Mouse (Mus musculus): ENCODE results near the gene Mr1.

Gene Mr1

DNA sequence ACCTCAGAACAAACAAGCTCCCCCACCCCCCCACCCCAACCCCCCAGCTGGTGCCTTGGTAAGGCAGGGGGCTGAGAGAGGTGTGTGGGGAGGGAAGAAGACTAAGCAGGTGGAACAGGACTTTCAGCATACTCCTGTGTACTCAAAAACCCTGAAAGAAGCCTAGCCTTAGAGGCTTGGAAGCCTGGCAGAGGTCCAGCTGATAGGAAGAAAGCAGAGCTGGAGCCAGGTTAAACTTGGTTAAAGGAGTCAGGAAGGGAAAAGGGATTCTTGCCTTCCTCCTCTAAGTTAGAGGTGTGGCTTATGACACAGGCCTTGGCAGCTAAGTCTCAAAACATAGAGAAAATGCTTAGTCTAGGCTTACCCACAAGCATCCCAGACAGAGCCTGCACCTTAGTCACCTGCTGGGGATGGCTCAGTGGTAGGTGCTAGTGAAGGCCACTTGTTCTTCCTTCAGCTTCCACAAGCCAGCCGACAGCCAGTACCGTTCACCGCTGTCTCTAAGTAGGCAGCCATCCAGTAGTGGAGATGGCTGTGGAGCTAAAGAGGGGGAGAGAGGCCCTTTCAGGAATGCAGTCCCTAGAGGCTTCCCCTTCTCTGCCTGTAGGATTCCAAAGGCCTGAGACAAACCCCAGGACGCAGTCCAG is 53.3 kb downstream of the Mr1 start:
- DNase-seq, result no peak

DNA sequence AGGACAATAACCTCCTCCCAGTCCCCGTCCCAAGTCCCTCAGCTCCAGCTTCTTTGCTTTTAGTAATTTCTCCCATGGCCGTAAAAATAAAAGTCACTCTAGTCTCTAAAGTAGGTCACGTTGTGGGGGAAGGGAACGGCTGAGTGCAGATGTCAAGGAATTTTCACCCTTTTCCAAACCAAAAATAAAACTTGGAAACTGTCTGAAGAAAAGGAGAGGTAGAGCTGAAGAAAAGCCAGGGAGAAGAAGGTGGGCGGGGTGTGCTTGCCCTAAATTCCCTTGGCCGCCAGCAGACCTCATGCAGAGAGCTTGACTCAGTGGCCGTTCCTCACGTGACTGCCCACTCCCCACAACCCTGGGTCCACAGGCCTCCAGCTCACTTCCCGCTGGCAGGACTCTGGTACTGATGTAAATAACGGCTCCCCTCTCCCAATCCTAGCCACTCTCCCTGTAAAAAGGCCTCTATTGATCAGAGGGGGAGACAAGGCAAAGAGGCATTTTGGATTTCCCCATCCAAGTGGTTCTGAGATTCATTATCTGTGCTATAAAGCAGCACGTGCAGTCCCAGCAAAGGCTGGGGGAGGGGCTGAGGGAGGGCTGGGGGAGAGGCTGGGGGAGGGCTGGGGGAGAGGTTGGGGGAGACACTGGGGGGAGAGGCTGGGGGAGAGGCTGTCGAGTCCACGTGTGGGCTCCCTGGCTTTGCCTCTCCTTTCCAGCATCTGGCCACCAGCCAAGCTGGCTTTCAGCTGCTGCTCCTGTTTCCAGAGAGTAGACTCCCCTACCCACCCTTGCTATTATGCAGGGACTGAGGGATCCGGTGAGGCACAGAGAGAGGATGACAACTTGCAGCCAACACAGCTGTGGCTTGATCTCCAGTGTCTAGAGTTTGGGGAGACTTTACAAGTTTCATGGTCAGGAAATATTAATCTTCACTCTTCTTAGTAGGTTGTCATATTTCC is 54.5 kb downstream of the Mr1 start:
- no peak for DNase-seq

DNA sequence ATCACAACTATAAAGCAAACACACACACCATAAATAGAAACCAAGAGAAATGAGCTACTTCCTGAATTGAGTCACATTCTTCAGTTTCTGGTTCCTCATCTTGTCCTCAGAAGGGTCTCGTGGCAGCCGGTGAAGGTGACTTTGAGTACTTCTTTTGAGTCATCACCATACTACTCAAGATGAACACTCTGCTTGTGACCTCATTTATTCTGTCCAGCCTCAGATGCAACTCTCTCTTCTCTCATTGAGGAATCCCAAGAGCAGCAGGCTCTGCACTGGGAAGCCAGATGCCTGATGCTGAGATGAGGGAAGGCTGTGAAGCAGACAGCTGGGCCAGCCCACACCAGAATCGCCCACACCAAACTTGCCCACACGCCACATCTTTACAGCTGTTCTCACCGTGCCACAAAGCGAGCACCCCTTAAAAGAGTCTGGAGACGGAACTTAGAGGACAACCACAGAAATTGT is 55.2 kb downstream of the Mr1 start:
- DNase-seq, result no peak

DNA sequence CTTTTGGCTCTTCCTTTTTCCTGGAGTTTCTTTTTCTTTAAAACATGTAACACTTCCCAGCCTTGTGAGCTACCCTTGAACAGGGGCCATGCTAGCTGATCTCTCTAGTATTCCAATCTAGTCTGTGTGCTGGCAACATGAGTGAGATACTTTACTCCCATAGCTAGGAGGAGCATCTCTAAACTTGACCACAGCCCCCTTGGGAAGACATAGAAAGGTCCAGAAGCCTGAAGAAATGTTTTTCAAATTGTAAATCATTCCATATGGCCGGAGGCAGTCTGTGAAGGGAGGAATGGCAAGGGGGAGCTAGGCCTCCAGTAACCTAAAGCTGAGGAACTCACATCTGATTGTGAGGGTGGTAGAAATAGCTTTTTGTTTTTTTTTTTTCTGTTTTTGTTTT is 55.9 kb downstream of the Mr1 start:
- DNase-seq, result no peak

DNA sequence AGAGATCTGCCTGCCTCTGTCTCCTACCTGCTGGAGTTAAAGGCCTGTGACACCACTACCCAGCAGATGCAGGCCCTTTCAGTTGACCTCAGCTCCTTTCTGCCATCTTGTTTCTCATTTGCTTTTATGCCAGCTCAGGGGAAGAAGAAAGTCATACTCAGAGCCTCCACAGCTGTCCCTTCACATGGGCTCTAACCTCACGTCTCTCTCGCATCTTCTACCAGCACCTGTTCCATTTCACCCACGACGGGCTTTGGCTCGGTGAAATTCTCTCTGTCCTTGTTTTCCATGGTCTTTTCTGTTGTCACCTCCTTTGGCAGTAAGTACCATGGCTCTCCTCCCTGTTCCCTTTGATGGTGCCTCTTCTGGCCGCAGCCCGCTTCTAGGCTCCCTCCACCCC is 56.3 kb downstream of the Mr1 start:
- DNase-seq, result no peak

DNA sequence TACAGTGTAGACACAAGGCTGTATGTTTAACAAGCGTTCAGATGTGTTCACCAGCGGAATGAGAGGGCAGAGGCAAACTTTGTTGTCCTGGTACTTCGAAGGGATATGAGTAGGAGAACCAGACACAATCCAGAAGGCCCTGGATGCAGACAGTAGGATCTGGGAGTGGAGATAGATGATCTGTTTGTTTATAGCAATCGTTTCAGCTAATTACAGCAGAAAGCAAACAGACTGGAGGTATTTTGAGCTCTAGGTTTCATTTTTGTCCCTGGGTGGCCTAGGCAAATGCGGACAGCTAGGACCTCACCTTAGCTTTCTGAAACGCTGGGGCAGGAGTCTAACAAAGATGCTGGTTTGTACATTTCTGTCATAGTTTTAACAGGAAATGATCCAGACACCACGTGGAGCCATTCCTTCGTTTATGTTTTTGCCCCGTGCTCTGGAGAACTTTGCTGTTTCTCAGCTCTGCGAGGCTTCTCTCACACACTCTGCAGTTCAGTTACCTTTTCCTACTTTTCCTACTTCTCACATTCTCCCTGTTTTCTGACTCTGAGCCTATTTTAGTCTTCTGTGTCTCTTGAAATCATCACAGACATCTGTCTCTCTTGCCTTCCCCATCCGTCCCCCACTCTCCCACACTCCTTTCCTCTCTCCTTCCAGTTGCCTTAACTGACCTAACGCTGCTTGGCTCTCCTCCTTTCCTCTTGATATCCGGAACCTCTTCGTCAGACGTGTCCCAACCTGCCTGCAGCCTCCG is 57.6 kb downstream of the Mr1 start:
- DNase-seq, result no peak

DNA sequence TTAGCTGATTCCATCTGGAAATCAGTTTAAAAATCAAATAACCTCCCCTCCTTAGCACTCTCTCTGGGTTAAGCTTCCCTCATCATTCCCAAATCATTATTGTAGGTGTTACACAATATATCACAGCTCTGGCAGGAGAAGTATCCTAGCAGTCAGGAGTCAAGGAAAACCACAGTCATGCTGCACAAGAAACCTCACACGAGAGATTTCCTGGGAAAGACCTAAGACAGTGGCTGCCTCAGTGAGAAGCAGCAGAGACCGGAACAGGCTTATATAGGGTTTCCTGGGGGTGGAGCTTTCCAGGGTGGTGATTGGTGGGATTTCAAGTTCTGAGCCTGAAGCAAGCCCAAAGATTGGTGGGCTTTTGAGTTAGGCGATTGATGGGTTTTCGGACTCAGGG is 58.6 kb downstream of the Mr1 start:
- DNase-seq, result no peak

DNA sequence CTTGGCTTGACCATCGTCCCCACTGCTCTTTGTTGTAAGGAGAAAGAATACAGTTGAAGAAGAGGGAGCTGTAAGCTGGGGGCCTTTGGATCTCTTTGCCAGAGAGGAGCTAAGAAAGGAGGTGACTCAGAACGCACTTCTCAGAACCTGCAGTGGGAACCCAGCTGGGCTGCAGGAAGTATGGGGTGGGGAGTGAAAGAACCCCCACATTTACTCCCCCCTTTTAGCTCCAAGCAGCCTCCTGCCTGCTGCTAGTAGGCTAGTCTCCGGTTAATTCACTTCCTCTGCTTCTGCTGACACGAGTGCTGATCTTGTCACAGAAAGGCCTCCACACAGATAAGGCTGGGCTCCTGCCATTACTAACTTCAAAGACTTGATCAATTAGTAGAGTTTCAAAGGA is 59.7 kb downstream of the Mr1 start:
- DNase-seq, result no peak

DNA sequence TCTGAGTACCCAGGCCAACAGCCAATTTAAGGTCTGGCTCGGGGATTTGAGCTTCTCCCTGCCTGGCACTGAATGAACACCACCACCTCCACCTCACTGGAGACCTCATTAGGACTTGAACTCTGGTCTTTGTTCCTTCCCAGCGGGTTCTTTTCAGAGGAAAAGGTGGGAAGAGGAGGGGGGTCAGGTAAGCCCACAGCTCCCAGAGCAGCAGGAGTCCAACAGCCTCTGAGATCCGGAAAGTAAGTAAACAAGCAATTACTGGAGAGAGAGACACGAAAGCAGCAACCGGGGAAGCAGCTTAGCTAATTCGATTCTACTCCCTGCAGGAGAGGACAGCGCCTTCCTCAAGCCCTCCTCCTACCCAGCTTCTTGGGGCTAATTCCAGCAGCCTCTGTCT is 60.2 kb downstream of the Mr1 start:
- DNase-seq, result no peak

DNA sequence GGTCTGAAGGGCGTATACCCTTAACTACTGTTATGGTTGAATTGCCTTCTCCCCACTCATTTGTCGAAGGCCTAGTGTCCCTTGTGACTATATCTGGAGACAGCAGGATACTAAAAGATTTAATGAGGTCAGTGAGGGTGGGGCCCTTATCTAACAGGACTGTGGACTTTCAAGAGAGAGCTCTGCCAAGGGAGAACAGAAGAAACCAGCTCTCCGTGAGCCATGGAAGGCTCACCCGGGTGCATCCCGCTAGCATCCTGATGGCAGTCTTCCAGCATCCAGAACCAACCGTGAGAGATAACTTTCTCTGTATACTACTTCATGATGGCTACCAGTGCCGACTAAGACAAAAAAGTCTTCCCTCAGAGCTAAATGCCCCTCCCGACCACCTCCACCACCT is 61.8 kb downstream of the Mr1 start:
- no peak for DNase-seq

DNA sequence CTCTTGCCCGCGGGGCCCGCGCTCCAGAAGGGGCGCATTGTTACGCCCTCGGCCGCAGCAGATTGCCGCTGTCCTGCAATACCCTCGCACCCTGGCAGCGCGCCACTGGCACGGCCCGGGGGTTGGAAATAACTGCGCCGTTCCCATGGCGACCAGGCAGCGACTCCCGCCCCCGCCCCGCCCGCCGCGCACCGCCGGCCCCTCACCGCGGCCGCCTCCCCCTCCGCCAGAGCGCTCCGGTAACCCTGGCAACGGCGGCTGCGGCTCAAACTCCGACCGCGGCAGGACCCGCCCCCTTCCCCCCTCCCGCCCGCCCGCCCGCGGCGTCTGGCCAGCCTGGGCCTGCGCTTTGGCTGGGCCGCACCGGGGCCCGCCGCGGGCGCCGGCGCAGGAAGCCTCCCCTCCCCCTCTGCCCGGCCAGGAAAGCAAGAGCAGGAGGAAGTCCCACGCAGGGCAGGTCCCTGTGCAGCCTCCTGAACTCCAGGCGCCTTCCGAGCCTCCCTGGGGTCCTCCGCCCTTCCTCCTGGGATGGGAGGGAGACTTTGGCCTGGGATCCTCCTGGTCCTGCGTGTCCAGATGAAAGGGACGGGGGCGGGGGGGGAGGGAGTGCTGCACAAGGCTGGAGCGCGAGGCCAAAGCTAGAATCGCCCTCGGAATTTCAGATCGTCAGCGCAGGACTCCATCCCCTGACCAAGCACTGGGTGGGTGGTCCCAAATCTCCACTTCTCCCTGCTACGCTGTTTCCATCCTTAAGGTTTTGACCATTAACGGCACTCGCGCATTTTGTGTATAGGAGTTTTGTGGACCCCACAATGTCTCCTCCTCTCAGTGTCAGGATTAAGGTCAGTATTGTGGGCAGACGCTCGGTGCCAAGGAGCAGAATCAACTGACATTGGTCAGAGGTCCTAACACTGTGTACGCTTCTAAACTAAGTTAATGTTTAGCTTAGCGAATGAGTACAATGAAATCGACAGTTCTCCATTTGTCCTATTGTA is 63.0 kb downstream of the Mr1 start:
- DNase-seq, result peak; percentile 84

DNA sequence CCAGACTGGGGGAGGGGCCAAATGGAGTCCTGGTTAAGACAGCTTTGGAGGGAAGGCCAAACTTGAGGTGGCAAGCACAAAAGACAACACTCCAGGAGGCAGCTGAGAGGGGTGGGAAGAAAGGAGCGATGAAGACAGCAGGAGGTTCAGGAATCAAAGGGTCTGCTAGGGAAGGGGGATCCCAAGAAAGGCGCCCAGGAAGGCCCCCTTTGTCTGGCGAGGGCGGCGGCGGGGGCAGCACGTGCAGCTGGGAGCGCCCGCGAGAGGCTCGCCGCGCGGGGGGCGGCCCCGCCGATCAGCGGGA is 63.7 kb downstream of the Mr1 start:
- no peak for DNase-seq

DNA sequence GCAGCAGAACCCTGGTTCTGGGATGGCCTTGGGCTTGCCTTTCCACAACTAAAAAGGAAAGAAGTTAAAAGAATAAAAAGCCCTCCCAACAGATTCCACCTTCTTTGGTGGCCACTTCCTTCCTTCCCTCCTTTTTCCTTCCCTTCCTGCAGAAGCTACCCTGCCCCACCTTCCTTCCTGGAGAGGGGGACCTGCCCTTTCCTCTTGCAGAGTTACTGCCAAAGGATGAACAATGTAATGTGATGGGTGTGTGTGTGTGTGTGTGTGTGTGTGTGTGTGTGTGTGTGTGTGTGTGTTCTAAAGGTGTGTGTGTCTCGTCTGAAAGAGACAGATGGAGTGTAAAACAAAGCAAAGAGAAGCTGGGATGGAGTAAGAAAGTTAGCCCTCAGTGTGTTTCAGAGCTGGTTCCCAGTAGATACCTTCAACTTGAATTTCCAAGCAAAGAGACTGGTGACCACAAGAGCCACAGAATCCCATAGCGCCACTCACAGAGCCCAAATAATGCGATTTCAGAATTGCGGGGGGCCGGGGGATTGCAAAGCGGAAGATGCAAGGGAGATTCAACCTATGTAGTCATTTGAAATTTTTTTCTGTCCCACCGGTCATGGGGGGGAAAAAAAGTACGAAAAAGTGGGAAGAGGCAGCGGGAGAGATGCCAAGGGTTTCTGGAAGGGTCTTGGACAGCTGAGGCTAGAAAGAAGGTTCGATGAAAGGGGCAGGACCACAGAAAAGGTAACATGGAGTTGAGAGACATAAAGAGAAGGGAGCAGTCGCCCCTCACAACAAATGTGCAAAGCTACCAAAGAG is 64.3 kb downstream of the Mr1 start:
- DNase-seq, result no peak

DNA sequence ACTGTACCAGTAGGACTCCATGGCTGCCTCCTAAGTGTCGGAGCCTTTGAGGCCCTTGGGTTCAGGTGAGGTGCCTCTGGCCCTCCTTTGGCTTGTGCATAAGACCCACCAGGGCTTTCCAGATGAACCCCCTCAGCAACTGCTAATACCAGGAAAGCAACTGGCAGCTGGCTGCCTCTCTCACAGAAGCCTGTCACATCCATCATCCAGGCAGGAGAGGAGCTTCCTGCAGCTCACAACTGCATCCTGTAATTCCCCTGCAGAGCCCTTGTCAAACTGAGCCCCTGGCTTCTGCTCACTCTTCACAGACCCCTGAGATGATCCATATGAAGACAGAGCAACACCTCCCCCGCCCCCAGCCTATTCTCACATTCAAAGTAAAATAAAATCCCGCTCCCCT is 68.9 kb downstream of the Mr1 start:
- DNase-seq, result no peak

Data from cerebellum, adult 11 months (tissue).